In the genomic region with DNA sequence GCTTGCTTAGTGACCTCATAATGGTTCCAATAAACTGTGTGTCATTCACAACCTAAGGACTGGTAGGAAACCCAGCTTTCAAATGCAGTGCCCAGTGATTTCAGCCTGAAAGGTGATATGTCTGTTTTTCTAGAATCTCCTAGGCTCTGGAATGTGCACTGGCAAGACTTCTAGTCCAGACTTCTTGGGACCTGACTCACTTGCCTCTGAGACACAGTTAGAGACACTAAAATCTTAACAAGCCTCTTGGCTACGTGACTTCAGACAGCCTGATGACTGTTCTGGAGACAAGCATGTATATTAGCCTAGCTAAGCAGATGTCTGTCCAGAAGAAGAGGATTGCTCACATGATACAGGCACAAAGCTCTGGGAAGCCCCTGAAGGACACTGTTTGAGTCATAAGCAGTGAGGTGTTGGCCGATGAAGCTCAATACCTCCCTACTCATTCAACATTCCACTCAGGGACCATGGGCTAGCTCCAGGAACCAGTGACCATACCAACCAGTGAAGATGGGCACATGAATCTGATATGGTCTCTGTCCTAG, we compare ENCODE assay signal across 35 mouse cellular contexts.
DNase-seq lines count a peak whose midpoint lies in the region; ATAC-seq and TF ChIP-seq lines count a peak whose summit lies in the region.
"Had no signal": no experiment of that assay in that cellular context is flagged by ENCODE, and none has a peak within 500 bp of the region (broad histone marks: within the 10 kb centered on the region; RNA-seq: fewer than 3 reads in every experiment).

No protein-coding gene starts in this region.

- no peak for TF ChIP-seq RAD21 in CH12.LX (IDR thresholded peaks at IDR 0.05; ENCODE audit: low read depth, low read length)

- H3K4me1 ChIP-seq in CH12.LX (ENCODE audit: control insufficient read depth in 1 of 2, insufficient read depth in 2 of 2): peaks cover 12 to 36% of the 10 kb centered on the region in 2 experiments
- no peaks in the 10 kb centered on the region for H3K4me1 ChIP-seq in embryonic facial prominence, embryonic 10.5 days
- peaks cover 5% of the 10 kb centered on the region; the same call in 1 of the 2 replicates for H3K4me1 ChIP-seq in heart, embryonic 11.5 days (ENCODE audit: control insufficient read depth, insufficient read depth, low read length)
- H3K4me1 ChIP-seq: embryonic facial prominence, embryonic 12.5 days; embryonic facial prominence, embryonic 15.5 days; forebrain, embryonic 13.5 days; intestine, embryonic 15.5 days; kidney, embryonic 15.5 days had no signal

- no peak for DNase-seq in gastrocnemius, adult 2 months
- no peak for DNase-seq in gastrocnemius, adult 8-10 months (ENCODE audit: low spot score in 2 of 2)
- peak; percentile 56 for DNase-seq in CH12.LX (ENCODE audit: extremely low read depth)
- peak; percentile 6 for DNase-seq in NIH3T3 (ENCODE audit: low read depth)
- DNase-seq in embryonic facial prominence, embryonic 10.5 days (ENCODE audit: low spot score): no peak
- DNase-seq: adrenal gland, postnatal 10 days; adrenal gland, postnatal 36 days; cerebellum, adult 11 months; cerebellum, adult 2 months; cerebellum, adult 9-11 months; cerebellum, postnatal 36 days; gastrocnemius, postnatal 14 days; heart, adult 2 months; heart, postnatal 10 days; heart, postnatal 36 days; kidney, adult 11 months; kidney, adult 8-10 months had no signal

- H3K36me3 ChIP-seq in CH12.LX (replicated peaks in 1 of 2; ENCODE audit: control insufficient read depth in 1 of 2, insufficient read depth in 1 of 2, low read length in 1 of 2): no peaks in the 10 kb centered on the region
- no peaks in the 10 kb centered on the region for H3K36me3 ChIP-seq in embryonic facial prominence, embryonic 10.5 days (replicated peaks)
- H3K36me3 ChIP-seq in heart, embryonic 11.5 days (ENCODE audit: control insufficient read depth, insufficient read depth, low read length): no peaks in the 10 kb centered on the region
- H3K36me3 ChIP-seq: embryonic facial prominence, embryonic 12.5 days; embryonic facial prominence, embryonic 15.5 days; forebrain, embryonic 10.5 days; G1E; heart, embryonic 12.5 days; heart, embryonic 15.5 days; hindbrain, embryonic 10.5 days; hindbrain, embryonic 13.5 days; intestine, embryonic 15.5 days; kidney, embryonic 15.5 days had no signal

- in situ Hi-C loops in CH12.LX (cut with MboI; ENCODE audit: low pct_ligation_motif_present, low pct_unique_long_range_greater_than_20kb, low sequenced_read_pairs): loop anchor here (10.0 kb wide), 1 partner anchor 209 kb away; no protein-coding TSS in a partner anchor

- ATAC-seq in granulocyte monocyte progenitor cell, adult 5-6 weeks (replicated peaks; ENCODE audit: poor library complexity, severe bottlenecking): peak; percentile 2; the same call in 1 of the 2 replicates
- no peak for ATAC-seq in CD4-positive, CD25-positive, alpha-beta regulatory T cell, adult 4 months
- ATAC-seq in heart, embryonic 11.5 days (replicated peaks; ENCODE audit: insufficient number of reproducible peaks, low FRiP score, low TSS enrichment): no peak
- ATAC-seq: forebrain, embryonic 13.5 days; forebrain, embryonic 16.5 days; hindbrain, embryonic 16.5 days; intestine, embryonic 15.5 days; Patski had no signal

- H3K27me3 ChIP-seq in CH12.LX (replicated peaks): no peaks in the 10 kb centered on the region
- H3K27me3 ChIP-seq in embryonic facial prominence, embryonic 10.5 days (replicated peaks; ENCODE audit: low read depth, poor library complexity, severe bottlenecking): no peaks in the 10 kb centered on the region
- H3K27me3 ChIP-seq in heart, embryonic 11.5 days (ENCODE audit: control insufficient read depth, insufficient read depth, low read length): no peaks in the 10 kb centered on the region
- H3K27me3 ChIP-seq: embryonic facial prominence, embryonic 12.5 days; embryonic facial prominence, embryonic 15.5 days; forebrain, embryonic 13.5 days; heart, embryonic 12.5 days; heart, embryonic 15.5 days; hindbrain, embryonic 13.5 days; intestine, embryonic 15.5 days; kidney, embryonic 15.5 days had no signal

- dilution Hi-C loops in CH12.LX (cut with MboI; ENCODE audit: extremely low pct_ligation_motif_present, extremely low pct_unique_long_range_greater_than_20kb, low sequenced_read_pairs): no loop called here

- no peak overlapping the region for H3K4me3 ChIP-seq in gastrocnemius, adult 2 months
- no peak overlapping the region for H3K4me3 ChIP-seq in CH12.LX (replicated peaks in 1 of 3; ENCODE audit: low read depth in 2 of 3, low read length in 2 of 3, poor library complexity in 1 of 3)
- H3K4me3 ChIP-seq in embryonic facial prominence, embryonic 10.5 days: no peak overlapping the region
- no peak overlapping the region for H3K4me3 ChIP-seq in heart, embryonic 11.5 days (ENCODE audit: low read depth, low read length)
- H3K4me3 ChIP-seq: embryonic facial prominence, embryonic 12.5 days; embryonic facial prominence, embryonic 15.5 days; erythroblast, embryonic 14.5 days; forebrain, embryonic 10.5 days; forebrain, embryonic 13.5 days; heart, adult 2 months; heart, embryonic 12.5 days; heart, embryonic 15.5 days; hindbrain, embryonic 10.5 days; hindbrain, embryonic 13.5 days; intestine, embryonic 15.5 days; kidney, embryonic 15.5 days had no signal

- TF ChIP-seq POLR2A in CH12.LX (IDR thresholded peaks at IDR 0.05; ENCODE audit: low read depth, low read length): no peak

- H3K79me2 ChIP-seq in CH12.LX (replicated peaks; ENCODE audit: control insufficient read depth, extremely low read depth, insufficient read depth, poor library complexity, severe bottlenecking): no peaks in the 10 kb centered on the region

- TF ChIP-seq CTCF in gastrocnemius, adult 2 months (IDR thresholded peaks at IDR 0.05): no peak
- no peak for TF ChIP-seq CTCF in CH12.LX (conservative IDR thresholded peaks at IDR 0.05 in 1 of 2, IDR thresholded peaks at IDR 0.05 in 1 of 2; ENCODE audit: low read depth in 2 of 2, low read length in 2 of 2)

- WGBS in embryonic facial prominence, embryonic 10.5 days: 90% methylated on average over 2 of the region's 2 CpGs
- WGBS in heart, embryonic 11.5 days (ENCODE audit: insufficient replicate concordance): 82% methylated on average over 2 of the region's 2 CpGs

- H3K9ac ChIP-seq in CH12.LX (ENCODE audit: insufficient read depth, low read depth): no peak overlapping the region
- no peak overlapping the region for H3K9ac ChIP-seq in heart, embryonic 11.5 days (ENCODE audit: low read depth, low read length)
- H3K9ac ChIP-seq: embryonic facial prominence, embryonic 12.5 days; embryonic facial prominence, embryonic 15.5 days; forebrain, embryonic 13.5 days; heart, embryonic 12.5 days; heart, embryonic 15.5 days; hindbrain, embryonic 13.5 days; intestine, embryonic 15.5 days; kidney, embryonic 15.5 days had no signal

- peak; percentile 77 for TF ChIP-seq EP300 in CH12.LX (IDR thresholded peaks at IDR 0.05; ENCODE audit: low read length)

- H3K27ac ChIP-seq in gastrocnemius, adult 2 months: peak overlapping the region; percentile 74
- no peak overlapping the region for H3K27ac ChIP-seq in CH12.LX (ENCODE audit: insufficient read depth, low read depth)
- no peak overlapping the region for H3K27ac ChIP-seq in embryonic facial prominence, embryonic 10.5 days (replicated peaks)
- H3K27ac ChIP-seq in heart, embryonic 11.5 days (ENCODE audit: low read depth, low read length): no peak overlapping the region
- H3K27ac ChIP-seq: embryonic facial prominence, embryonic 12.5 days; embryonic facial prominence, embryonic 15.5 days; forebrain, embryonic 10.5 days; forebrain, embryonic 13.5 days; heart, adult 2 months; heart, embryonic 15.5 days; hindbrain, embryonic 10.5 days; hindbrain, embryonic 13.5 days; intestine, embryonic 15.5 days; kidney, embryonic 15.5 days had no signal

- no peaks in the 10 kb centered on the region for H3K9me3 ChIP-seq in CH12.LX (replicated peaks; ENCODE audit: low read length)
- no peaks in the 10 kb centered on the region for H3K9me3 ChIP-seq in embryonic facial prominence, embryonic 10.5 days
- H3K9me3 ChIP-seq in heart, embryonic 11.5 days (replicated peaks; ENCODE audit: control insufficient read depth, low read length): no peaks in the 10 kb centered on the region
- H3K9me3 ChIP-seq: embryonic facial prominence, embryonic 12.5 days; embryonic facial prominence, embryonic 15.5 days; forebrain, embryonic 10.5 days; forebrain, embryonic 13.5 days; G1E; heart, embryonic 12.5 days; heart, embryonic 15.5 days; hindbrain, embryonic 10.5 days; hindbrain, embryonic 13.5 days; intestine, embryonic 15.5 days; kidney, embryonic 15.5 days had no signal

- H3K4me2 ChIP-seq in CH12.LX (ENCODE audit: insufficient read depth, low read depth, poor library complexity, severe bottlenecking): no peak overlapping the region
- no peak overlapping the region for H3K4me2 ChIP-seq in heart, embryonic 11.5 days
- H3K4me2 ChIP-seq: embryonic facial prominence, embryonic 12.5 days; embryonic facial prominence, embryonic 15.5 days; forebrain, embryonic 13.5 days; heart, embryonic 12.5 days; heart, embryonic 15.5 days; hindbrain, embryonic 13.5 days; intestine, embryonic 15.5 days; kidney, embryonic 15.5 days had no signal

- intact Hi-C loops in gastrocnemius, adult 2 months (cut with DNase I): loop anchor here (10.0 kb wide), 1 partner anchor 79 kb away; no protein-coding TSS in a partner anchor

TF ChIP-seq in CH12.LX, 34 proteins besides CTCF, POLR2A, EP300 and RAD21 (continues in another document):
- TF ChIP-seq CHD1 (IDR thresholded peaks at IDR 0.05; ENCODE audit: low read depth, low read length) (no peak), USF2 (conservative IDR thresholded peaks at IDR 0.05; ENCODE audit: low read depth, low read length) (no peak), MAFK (IDR thresholded peaks at IDR 0.05; ENCODE audit: insufficient replicate concordance, low read length) (peak; percentile 73; the same call in 1 of the 2 replicates), JUN (IDR thresholded peaks at IDR 0.05; ENCODE audit: insufficient read depth, low read depth, low read length) (no peak), MYC (IDR thresholded peaks at IDR 0.05; ENCODE audit: low read depth, low read length) (0 out of 2 replicates have a peak, but pooled peaks have one; percentile 14), NELFE (IDR thresholded peaks at IDR 0.05; ENCODE audit: low read depth, low read length) (no peak), RCOR1 (conservative IDR thresholded peaks at IDR 0.05; ENCODE audit: low read depth, low read length) (peak; percentile 69; the same call in 1 of the 2 replicates), SIN3A (IDR thresholded peaks at IDR 0.05; ENCODE audit: low read length) (0 out of 2 replicates have a peak, but pooled peaks have one; percentile 32), JUND (conservative IDR thresholded peaks at IDR 0.05; ENCODE audit: low read depth, low read length) (peak; percentile 65), KAT2A (IDR thresholded peaks at IDR 0.05; ENCODE audit: insufficient replicate concordance, low read length) (no peak), MAZ (IDR thresholded peaks at IDR 0.05; ENCODE audit: low read depth, low read length) (no peak), MAX (IDR thresholded peaks at IDR 0.05; ENCODE audit: low read length) (peak; percentile 50; the same call in 1 of the 2 replicates), CHD2 (IDR thresholded peaks at IDR 0.05; ENCODE audit: low read length) (0 out of 2 replicates have a peak, but pooled peaks have one; percentile 44), TCF12 (IDR thresholded peaks at IDR 0.05; ENCODE audit: low read depth, low read length) (peak; percentile 61; the same call in 1 of the 2 replicates)

Comparison
In these comparisons a context has a peak if more than half of its experiments do, and no peak if none do; other contexts are left out.
1. DNase-seq: peak in CH12.LX (single experiment) and NIH3T3 (single experiment); none in gastrocnemius, adult 2 months (single experiment), gastrocnemius, adult 8-10 months (0 of 2) and embryonic facial prominence, embryonic 10.5 days (single experiment).